Mouse (Mus musculus) myocyte (in vitro differentiated cells): Measurements from ENCODE around the gene Sult2b1. TPM values are rescaled to one million over a fixed set of nuclear protein-coding genes. Genes with fewer than 3 reads are reported as not detected.

Experiments used
- H3K27me3 ChIP-seq: one replicate; pipeline ENCODE4 v1.6.1; 2011; ENCODE audit not compliant: control insufficient read depth, insufficient read depth, insufficient read length
- H3K36me3 ChIP-seq: one replicate; pipeline ENCODE4 v1.6.1; 2011; ENCODE audit not compliant: control insufficient read depth, insufficient read depth
- H3K4me2 ChIP-seq: one replicate; pipeline ENCODE4 v1.6.1; 2011; ENCODE audit warnings: low read depth, control low read depth
- H3K4me3 ChIP-seq: one replicate; pipeline ENCODE4 v1.5.1; 2011; ENCODE audit warnings: mild to moderate bottlenecking, control low read depth, moderate library complexity
- H3K79me2 ChIP-seq: one replicate; pipeline ENCODE4 v1.6.1; 2011; ENCODE audit not compliant: control insufficient read depth, insufficient read depth
- H3ac ChIP-seq: one replicate; pipeline ENCODE4 v1.6.1; 2011; ENCODE audit not compliant: control insufficient read depth, insufficient read length
- CEBPB ChIP-seq: IDR thresholded peaks from 2 replicates; pipeline ENCODE4 v1.6.1; 2011; ENCODE audit warnings: mild to moderate bottlenecking, moderate library complexity; ENCODE audit not compliant: poor library complexity, insufficient read depth, severe bottlenecking
- MYOD1 ChIP-seq, 3 experiments: IDR thresholded peaks; one replicate each; pipeline ENCODE4 v1.6.1; 2011; ENCODE audit warnings: control low read depth in 2 of 3, low read depth in 2 of 3, mild to moderate bottlenecking in 2 of 3, moderate library complexity in 1 of 3; ENCODE audit not compliant: insufficient read length in 2 of 3, control insufficient read depth in 1 of 3
- POLR2A ChIP-seq: IDR thresholded peaks from one replicate; pipeline ENCODE4 v1.6.1; 2011; ENCODE audit warnings: low read depth, mild to moderate bottlenecking, control low read depth, moderate library complexity; ENCODE audit not compliant: insufficient read length
- POLR2AphosphoS2 ChIP-seq: IDR thresholded peaks from one replicate; pipeline ENCODE4 v1.6.1; 2011; ENCODE audit warnings: low read depth, control low read depth; ENCODE audit not compliant: insufficient read length
- REST ChIP-seq: IDR thresholded peaks from one replicate; pipeline ENCODE4 v1.6.1; 2011; ENCODE audit warnings: mild to moderate bottlenecking, control low read depth, moderate library complexity; ENCODE audit not compliant: insufficient read depth, insufficient read length
- SRF ChIP-seq: IDR thresholded peaks from one replicate; pipeline ENCODE4 v1.6.1; 2011; ENCODE audit warnings: low read depth; ENCODE audit not compliant: control insufficient read depth, insufficient read length
- TCF12 ChIP-seq: IDR thresholded peaks from one replicate; pipeline ENCODE4 v1.6.1; 2011; ENCODE audit warnings: mild to moderate bottlenecking, control low read depth; ENCODE audit not compliant: poor library complexity, insufficient read depth, severe bottlenecking
- USF1 ChIP-seq: IDR thresholded peaks from one replicate; pipeline ENCODE4 v1.6.1; 2011; ENCODE audit warnings: low read depth, mild to moderate bottlenecking, control low read depth, moderate library complexity
- polyA plus RNA-seq: library from polyadenylated mRNA; unstranded; fragments of >200 nt; fragmentation: generic; extraction: Trizol; gene quantifications from one replicate; pipeline ENCODE4 v1.2.1, GENCODE M21; 2012; ENCODE audit warnings: missing spikeins

Gene Sult2b1
- polyA plus RNA-seq, 1 experiment: 0.47 TPM

DNA sequence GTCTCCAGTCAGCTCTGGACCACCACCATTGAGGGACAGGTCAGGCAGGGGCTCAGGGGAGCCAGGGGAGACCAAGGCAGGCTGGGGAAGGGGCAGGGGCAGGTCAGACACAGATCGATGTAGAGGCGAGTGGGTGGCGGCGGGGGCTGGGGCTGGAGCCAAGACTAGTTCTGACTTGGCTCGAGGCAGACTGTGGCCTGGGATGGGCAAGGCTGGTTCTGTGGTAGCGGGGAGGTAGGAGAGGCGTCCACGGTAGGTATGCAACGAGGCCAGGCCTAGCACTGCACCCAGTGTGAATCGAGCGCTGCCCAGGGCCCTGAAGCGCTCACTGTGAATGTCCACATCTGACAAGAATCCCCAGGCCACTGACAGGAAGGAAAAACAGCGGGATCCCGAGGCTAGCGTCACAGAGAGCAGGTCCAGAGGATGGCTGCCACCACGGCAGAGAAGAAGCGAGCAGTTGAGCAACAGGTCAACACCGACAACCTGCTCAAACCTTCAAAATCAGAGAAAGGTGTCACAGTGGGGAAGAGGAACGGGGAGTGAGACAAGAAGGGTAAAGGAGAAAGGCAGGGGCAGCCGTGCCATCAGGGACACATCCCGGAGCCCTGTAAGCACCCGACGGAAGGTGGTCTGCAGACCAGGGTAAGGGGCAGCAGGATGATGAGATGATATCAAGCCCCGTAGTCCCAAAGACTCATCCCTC is 73.0 kb downstream of the Sult2b1 start:
- no peak overlapping the region for H3K4me3 ChIP-seq
- TF ChIP-seq POLR2A: peak; percentile 25
- TF ChIP-seq POLR2AphosphoS2: peak; percentile 85
- no peak for TF ChIP-seq CEBPB
- H3ac ChIP-seq: no peak overlapping the region
- H3K4me2 ChIP-seq: no peak overlapping the region
- H3K79me2 ChIP-seq: peaks cover 22% of the 10 kb centered on the region
- H3K27me3 ChIP-seq: no peaks in the 10 kb centered on the region
- no peaks in the 10 kb centered on the region for H3K36me3 ChIP-seq

DNA sequence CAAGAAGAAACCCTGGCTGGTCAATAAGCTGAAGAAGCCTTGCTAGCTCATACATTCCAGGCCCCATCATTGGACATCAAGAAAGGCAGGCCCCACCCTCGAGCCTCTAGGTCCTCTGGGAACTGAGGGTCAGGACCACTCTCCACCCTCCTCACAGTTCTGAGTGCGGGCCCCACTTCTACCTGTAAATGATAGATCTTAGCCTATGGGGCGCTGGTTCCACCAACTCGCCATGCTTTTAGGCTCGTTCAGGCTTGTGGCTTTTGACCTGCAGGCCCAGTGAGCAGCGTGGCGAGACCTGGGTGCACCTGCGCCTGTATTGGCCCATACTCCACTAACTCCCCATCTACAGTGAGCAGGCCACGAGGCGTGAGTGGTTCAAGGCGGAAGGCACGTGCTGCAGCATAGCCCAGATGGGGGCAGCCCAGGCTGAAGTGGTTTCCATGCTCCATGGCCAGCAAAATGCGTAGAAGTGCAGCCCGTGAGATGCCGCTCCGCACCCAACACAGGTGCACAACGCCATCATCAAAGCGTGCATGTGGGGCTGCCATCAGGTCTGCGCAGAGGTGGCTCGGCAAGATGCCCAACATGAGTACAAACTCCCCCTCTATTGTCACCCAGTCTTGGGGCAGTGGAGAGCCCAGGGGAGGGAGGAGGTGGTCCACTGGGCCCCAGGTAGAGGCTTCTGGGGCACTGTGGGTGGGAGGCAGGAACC is 73.8 kb downstream of the Sult2b1 start:
- Histone ChIP-seq H3K4me3 (no peak overlapping the region), H3K27me3 (no peaks in the 10 kb centered on the region), H3K79me2 (peaks cover 14% of the 10 kb centered on the region), H3K4me2 (no peak overlapping the region), H3ac (no peak overlapping the region), H3K36me3 (no peaks in the 10 kb centered on the region)
- TF ChIP-seq REST (no peak), POLR2AphosphoS2 (peak; percentile 92)

DNA sequence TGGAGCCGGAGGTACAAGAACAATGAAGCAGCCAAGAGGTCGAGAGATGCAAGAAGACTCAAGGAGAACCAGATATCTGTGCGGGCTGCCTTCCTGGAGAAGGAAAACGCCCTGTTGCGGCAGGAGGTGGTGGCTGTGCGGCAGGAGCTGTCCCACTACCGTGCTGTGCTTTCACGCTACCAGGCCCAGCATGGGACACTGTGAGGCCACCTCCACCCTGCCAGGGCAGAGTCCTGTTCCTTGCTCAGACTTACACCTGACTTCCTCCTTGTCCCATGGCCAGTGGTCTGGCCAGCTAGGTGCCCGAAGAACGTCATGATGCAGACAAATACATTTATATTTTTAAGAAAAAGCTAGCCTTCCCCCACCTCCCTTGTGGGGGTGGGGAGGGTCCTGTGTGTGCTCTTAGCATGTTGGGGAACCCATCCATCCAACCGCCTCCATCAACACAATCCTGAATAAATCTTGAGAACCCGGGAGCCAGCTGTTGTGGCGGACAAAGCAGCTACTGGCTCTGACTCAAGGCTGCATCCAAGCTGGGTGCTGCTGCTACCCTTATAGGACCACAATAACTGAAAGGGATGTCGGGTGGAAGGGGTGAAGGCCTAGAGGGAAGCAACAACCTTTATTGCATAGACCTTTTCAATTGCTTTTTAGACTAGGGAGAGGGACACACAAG is 74.7 kb downstream of the Sult2b1 start:
- no peak for TF ChIP-seq SRF
- TF ChIP-seq POLR2AphosphoS2: peak; percentile 97
- TF ChIP-seq POLR2A: peak; percentile 51
- Histone ChIP-seq H3K79me2 (peaks cover 10% of the 10 kb centered on the region), H3ac (no peak overlapping the region), H3K36me3 (no peaks in the 10 kb centered on the region), H3K4me2 (no peak overlapping the region), H3K4me3 (no peak overlapping the region), H3K27me3 (no peaks in the 10 kb centered on the region)

DNA sequence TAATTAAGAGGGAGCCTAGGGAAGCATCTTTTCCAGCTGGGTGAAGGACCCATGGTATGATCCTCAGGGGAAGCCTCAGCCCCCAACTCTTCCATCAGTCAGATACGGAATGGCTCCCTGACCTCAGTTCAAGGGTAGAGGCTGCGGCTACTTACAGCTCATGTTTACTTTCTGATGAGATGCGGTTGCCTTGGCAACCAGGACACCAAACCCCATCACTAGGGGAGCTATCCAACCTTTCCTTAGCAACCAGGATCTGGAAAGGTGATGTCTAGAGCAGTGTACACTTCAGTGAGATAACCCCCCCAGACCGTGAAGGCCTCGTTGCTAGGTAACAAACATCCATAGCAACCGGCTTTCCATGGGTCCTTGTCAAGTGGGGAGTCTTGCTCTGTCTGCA is 75.4 kb downstream of the Sult2b1 start:
- Histone ChIP-seq H3K27me3 (no peaks in the 10 kb centered on the region), H3K4me3 (no peak overlapping the region), H3K4me2 (no peak overlapping the region), H3K36me3 (no peaks in the 10 kb centered on the region), H3ac (no peak overlapping the region), H3K79me2 (peaks cover 3% of the 10 kb centered on the region)
- no peak for TF ChIP-seq REST
- TF ChIP-seq POLR2AphosphoS2: peak; percentile 57

- no peak overlapping the region for H3ac ChIP-seq
- H3K27me3 ChIP-seq: no peaks in the 10 kb centered on the region
- no peaks in the 10 kb centered on the region for H3K79me2 ChIP-seq
- H3K36me3 ChIP-seq: no peaks in the 10 kb centered on the region
- TF ChIP-seq POLR2AphosphoS2: peak; percentile 84
- TF ChIP-seq POLR2A: no peak
- H3K4me2 ChIP-seq: peak overlapping the region; percentile 73
- peak overlapping the region; percentile 51 for H3K4me3 ChIP-seq
Observed at GRCm38 (mm10) chr7:45708221-45708761, 76.2 kb downstream of the Sult2b1 start.

DNA sequence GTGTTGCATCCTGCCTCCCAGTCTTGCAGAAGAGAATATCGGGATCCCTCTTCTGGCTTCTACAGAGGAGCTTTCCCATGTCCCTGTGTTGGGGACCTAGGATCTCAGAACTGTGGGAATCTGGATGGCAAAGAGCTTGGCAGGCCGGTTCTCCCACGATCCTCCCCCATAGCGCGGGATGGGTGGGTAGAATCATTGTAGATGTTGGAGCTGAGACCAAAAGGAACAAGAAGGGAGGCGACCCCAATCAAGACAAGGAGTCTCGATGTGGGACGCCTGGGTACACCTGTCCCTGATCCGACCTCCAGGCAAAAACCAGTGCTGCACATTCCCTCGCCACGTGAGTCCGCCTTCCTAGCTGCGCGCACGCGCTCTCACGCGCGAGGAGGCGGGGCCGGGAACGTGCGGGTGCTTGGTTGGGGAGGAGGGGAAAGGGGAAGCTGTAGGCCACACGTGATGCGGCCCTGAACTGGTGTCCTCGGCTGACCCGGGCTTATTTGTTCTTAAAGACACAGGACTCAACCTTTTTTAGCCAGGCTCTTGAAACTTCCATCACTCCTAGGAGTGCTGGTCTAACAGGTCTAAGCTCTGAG is 77.0 kb downstream of the Sult2b1 start:
- no peaks in the 10 kb centered on the region for H3K79me2 ChIP-seq
- peak overlapping the region; percentile 73 for H3ac ChIP-seq
- H3K27me3 ChIP-seq: no peaks in the 10 kb centered on the region
- H3K36me3 ChIP-seq: no peaks in the 10 kb centered on the region
- peak overlapping the region; percentile 51 for H3K4me3 ChIP-seq
- H3K4me2 ChIP-seq: peak overlapping the region; percentile 73
- TF ChIP-seq TCF12 (no peak), USF1 (peak; percentile 82), POLR2A (peak; percentile 54), MYOD1 (IDR thresholded peaks at IDR 0.05; ENCODE audit: control insufficient read depth in 1 of 3, insufficient read length in 2 of 3, low read depth in 2 of 3) (peak in 2 of 3 experiments; percentile 21 to 27), CEBPB (no peak), POLR2AphosphoS2 (peak; percentile 92)
